Mouse (Mus musculus) erythroblast, adult 5-6 weeks (primary cell): ENCODE data around the gene Gm128. TPM values are rescaled to one million over a fixed set of nuclear protein-coding genes. Genes with fewer than 3 reads are reported as not detected.

Experiments used
- ATAC-seq: replicated peaks from 2 replicates; pipeline ENCODE4 v1.8.0; 2016; ENCODE audit warnings: moderate number of reproducible peaks, mild to moderate bottlenecking, moderate TSS enrichment, inconsistent platforms; ENCODE audit not compliant: poor library complexity, low FRiP score, severe bottlenecking
- total RNA-seq, 2 experiments: library from RNA; stranded (forward) in 1 of 2; stranded (reverse) in 1 of 2; fragments of 150-400 nt in 1 of 2; fragments of 200-764, 138-1000 nt in 1 of 2; gene quantifications; 2 replicates each; pipeline versions ENCODE4 v1.2.3 to v1.2.4; 2015 to 2017; ENCODE audit warnings: low replicate concordance in 2 of 2

Gene Gm128
- total RNA-seq, 2 experiments from 2014 or later: not detected

DNA sequence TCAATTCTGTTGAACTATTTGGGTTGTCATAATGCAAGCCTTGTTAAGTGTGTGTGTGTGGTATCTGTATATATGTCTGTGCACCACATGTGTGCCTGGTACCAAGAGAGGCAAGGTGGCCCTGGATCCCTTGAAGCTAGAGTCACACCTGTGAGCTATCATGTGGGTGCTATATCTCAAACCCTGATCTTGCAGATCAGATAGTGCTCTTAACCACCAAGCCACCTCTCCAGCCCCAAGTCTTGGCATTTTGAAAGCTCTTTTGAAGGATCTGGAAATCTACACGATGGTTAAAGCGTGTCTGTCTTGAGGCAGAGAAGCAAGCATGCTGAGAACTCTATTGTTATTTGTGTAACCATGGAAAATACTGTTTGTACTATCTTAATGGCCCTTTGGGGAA lies 30.8 kb downstream of the Gm128 start:
- ATAC-seq: no peak

DNA sequence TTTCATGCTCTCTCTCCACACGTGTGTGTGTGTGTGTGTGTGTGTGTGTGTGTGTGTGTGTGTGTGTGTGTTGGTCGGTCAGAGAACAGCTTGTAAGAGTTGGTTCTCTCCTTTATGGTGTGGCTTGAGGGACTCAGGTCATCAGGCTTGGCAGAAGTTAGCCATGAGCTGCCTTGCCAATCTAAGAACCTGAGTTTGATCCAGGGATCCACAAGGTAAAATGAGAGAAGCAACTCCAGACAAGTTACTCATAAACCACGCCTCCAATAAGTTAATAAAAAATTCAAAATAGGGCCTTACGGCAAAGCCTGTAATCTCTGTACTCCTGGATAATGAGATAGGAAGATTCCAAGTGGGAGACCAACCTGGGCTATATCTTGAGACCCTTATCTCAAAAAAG lies 33.1 kb downstream of the Gm128 start:
- no peak for ATAC-seq

DNA sequence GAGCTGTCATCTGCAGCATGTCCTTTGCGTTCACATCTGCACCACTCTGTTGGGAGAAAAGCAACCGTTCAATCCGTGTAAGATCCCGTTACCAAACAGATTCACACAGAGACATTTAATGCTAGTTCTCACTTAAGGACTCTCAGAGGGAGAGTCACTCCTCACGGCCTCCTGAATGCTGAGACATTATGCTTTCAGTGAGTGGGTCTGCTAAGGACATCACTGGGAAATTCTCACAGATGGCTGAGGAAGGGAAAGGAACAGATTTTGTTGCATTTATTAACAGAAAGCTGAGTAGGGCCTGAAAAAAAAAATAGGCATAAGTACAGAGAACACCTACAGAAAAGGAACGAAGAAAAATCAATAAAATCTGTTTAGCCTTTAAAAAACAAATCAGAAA lies 37.5 kb downstream of the Gm128 start:
- ATAC-seq: no peak

GRCm38 (mm10) chr3:95200562-95200961 lies 40.8 kb downstream of the Gm128 start:
- ATAC-seq: no peak

DNA sequence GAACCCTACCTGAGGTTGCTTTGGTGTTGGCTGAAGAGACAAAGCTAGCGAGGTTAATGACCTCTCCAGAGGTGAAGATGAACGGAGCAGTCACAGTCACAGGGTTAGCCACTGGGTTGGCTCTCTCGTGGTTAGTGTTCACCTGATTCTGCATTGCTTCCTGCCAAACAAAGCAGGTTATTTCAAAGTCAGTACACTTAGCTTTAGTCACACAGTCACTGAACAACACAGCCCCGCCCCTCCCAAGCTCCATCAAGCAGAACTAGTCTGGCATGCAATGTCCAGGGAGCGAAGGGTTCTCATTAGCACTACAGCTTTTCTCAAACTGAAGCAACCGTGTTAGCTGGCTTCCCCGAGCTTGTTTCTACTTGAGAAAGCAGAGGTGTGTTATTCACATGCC lies 41.3 kb downstream of the Gm128 start:
- ATAC-seq: no peak

DNA sequence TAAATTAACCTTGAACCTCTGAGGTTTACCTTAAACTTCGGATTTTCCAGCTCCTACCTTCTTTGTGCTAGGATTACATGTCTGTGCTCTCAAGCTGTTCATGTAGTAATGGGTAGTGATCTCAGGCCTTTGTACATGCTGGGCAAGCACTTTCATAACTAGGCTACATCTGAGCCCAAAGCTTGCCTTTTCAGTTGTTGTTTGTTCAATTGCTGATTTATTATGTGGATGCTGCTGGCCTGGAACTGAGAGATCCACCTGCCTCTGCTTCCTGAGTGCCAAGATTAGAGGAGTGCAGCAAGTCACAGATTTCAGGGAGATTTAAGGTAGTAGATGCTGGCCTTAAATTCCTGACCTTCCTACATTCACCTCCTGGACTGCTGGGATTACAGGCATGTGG lies 42.3 kb downstream of the Gm128 start:
- no peak for ATAC-seq

DNA sequence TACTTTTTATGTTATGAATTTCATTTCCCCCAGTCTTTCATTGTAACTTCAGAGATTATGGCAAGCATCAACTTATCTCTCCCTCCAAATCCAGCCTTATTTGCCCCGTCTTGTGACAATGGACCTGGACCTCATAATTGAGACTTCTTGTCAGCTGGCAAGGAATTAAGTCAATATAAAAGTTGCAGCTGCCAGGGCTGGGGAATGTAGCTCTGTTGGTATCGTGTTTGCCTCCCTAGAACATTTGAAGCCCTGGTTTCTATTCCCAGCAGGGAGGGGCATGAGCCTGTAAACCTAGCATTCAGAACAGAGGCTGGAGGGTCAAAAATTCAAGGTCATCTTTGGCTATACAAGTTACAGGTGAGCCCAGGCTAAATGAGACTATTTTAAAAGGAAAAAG lies 45.6 kb downstream of the Gm128 start:
- ATAC-seq: no peak

DNA sequence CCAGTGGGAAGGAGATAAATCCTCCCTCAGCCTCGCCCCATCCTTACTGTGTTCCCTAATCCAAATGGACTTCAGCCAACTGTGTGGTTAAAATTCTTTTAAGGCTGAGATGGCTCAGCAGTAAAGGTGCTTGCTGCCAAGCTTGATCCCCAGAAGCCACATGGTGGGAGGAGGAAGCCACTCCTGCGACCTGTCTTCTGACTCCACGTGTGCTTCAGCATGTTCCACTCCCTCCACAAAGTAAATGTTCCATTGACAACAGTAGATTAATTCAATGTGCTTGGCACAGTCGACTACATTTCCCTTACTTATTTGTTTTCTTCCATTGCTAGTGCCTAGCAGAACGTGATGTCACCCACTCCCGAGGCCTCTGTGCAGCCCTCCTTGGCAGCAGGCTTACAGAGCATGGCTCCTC lies 46.7 kb downstream of the Gm128 start:
- ATAC-seq: no peak

Other genes starting within 250 kb of the Gm128 start
- gene Zfp687, start 226.2 kb downstream of the Gm128 start, total RNA-seq (2015; ENCODE audit: low replicate concordance): 5.9 and 6.5 TPM in 2 replicates
- 4.3 and 6.4 TPM in 2 replicates for gene Zfp687, start 226.2 kb downstream of the Gm128 start, total RNA-seq (2017; ENCODE audit: low replicate concordance)
- 76.9 and 89.3 TPM in 2 replicates for gene Psmd4, start 199.0 kb downstream of the Gm128 start, total RNA-seq (2015; ENCODE audit: low replicate concordance)
- gene Psmd4, start 199.0 kb downstream of the Gm128 start, total RNA-seq (2017; ENCODE audit: low replicate concordance): 102 and 150 TPM in 2 replicates
- gene Pip5k1a, start 134.7 kb downstream of the Gm128 start, total RNA-seq (2015; ENCODE audit: low replicate concordance): 31.5 and 42.4 TPM in 2 replicates
- gene Pip5k1a, start 134.7 kb downstream of the Gm128 start, total RNA-seq (2017; ENCODE audit: low replicate concordance): 71.0 and 81.5 TPM in 2 replicates
- 8.5 and 19.4 TPM in 2 replicates for gene Vps72, start 130.6 kb downstream of the Gm128 start, total RNA-seq (2015; ENCODE audit: low replicate concordance)
- gene Vps72, start 130.6 kb downstream of the Gm128 start, total RNA-seq (2017; ENCODE audit: low replicate concordance): 14.6 and 18.8 TPM in 2 replicates
- not detected in 2 replicates for gene Tmod4, start 117.1 kb downstream of the Gm128 start, total RNA-seq (2015; ENCODE audit: low replicate concordance)
- gene Tmod4, start 117.1 kb downstream of the Gm128 start, total RNA-seq (2017; ENCODE audit: low replicate concordance): 0.17 and 3.3 TPM in 2 replicates
- gene Scnm1, start 107.6 kb downstream of the Gm128 start, total RNA-seq (2015; ENCODE audit: low replicate concordance): 36.4 and 39.0 TPM in 2 replicates
- 38.9 and 39.8 TPM in 2 replicates for gene Scnm1, start 107.6 kb downstream of the Gm128 start, total RNA-seq (2017; ENCODE audit: low replicate concordance)
- gene Lysmd1, start 107.5 kb downstream of the Gm128 start, total RNA-seq (2015; ENCODE audit: low replicate concordance): 7.7 and 12.1 TPM in 2 replicates
- 11.7 and 13.7 TPM in 2 replicates for gene Lysmd1, start 107.5 kb downstream of the Gm128 start, total RNA-seq (2017; ENCODE audit: low replicate concordance)
- gene Tnfaip8l2, start 99.2 kb downstream of the Gm128 start, total RNA-seq (2015; ENCODE audit: low replicate concordance): 10.2 and 17.1 TPM in 2 replicates
- gene Tnfaip8l2, start 99.2 kb downstream of the Gm128 start, total RNA-seq (2017; ENCODE audit: low replicate concordance): 6.0 and 12.4 TPM in 2 replicates
- gene Sema6c, start 81.1 kb downstream of the Gm128 start, total RNA-seq (2015; ENCODE audit: low replicate concordance): not detected in 2 replicates
- not detected in 2 replicates for gene Sema6c, start 81.1 kb downstream of the Gm128 start, total RNA-seq (2017; ENCODE audit: low replicate concordance)
- 12.5 and 16.1 TPM in 2 replicates for gene Gabpb2, start 23.7 kb downstream of the Gm128 start, total RNA-seq (2015; ENCODE audit: low replicate concordance)
- 38.1 and 40.8 TPM in 2 replicates for gene Gabpb2, start 23.7 kb downstream of the Gm128 start, total RNA-seq (2017; ENCODE audit: low replicate concordance)
- gene Cdc42se1, start 12.9 kb downstream of the Gm128 start, total RNA-seq (2015; ENCODE audit: low replicate concordance): 35.9 and 53.4 TPM in 2 replicates
- 12.8 and 21.5 TPM in 2 replicates for gene Cdc42se1, start 12.9 kb downstream of the Gm128 start, total RNA-seq (2017; ENCODE audit: low replicate concordance)
- gene Mllt11, start 9.4 kb downstream of the Gm128 start, total RNA-seq (2015; ENCODE audit: low replicate concordance): 3.1 TPM in 1 of 2 replicates, not detected in the other
- 0.14 TPM in 1 of 2 replicates, not detected in the other for gene Mllt11, start 9.4 kb downstream of the Gm128 start, total RNA-seq (2017; ENCODE audit: low replicate concordance)
- gene Bnipl, start 9.6 kb upstream of the Gm128 start, total RNA-seq (2015; ENCODE audit: low replicate concordance): not detected in 2 replicates
- gene Bnipl, start 9.6 kb upstream of the Gm128 start, total RNA-seq (2017; ENCODE audit: low replicate concordance): 0.68 TPM in 1 of 2 replicates, not detected in the other
- gene Mindy1, start 39.7 kb upstream of the Gm128 start, total RNA-seq (2015; ENCODE audit: low replicate concordance): 23.2 and 27.4 TPM in 2 replicates
- 17.7 and 28.2 TPM in 2 replicates for gene Mindy1, start 39.7 kb upstream of the Gm128 start, total RNA-seq (2017; ENCODE audit: low replicate concordance)
- gene Prune1, start 40.5 kb upstream of the Gm128 start, total RNA-seq (2015; ENCODE audit: low replicate concordance): 3.3 and 7.5 TPM in 2 replicates
- 2.6 and 4.4 TPM in 2 replicates for gene Prune1, start 40.5 kb upstream of the Gm128 start, total RNA-seq (2017; ENCODE audit: low replicate concordance)
- 2.7 and 3.3 TPM in 2 replicates for gene Anxa9, start 65.6 kb upstream of the Gm128 start, total RNA-seq (2015; ENCODE audit: low replicate concordance)
- 0.98 and 2.1 TPM in 2 replicates for gene Anxa9, start 65.6 kb upstream of the Gm128 start, total RNA-seq (2017; ENCODE audit: low replicate concordance)
- 45.1 and 45.2 TPM in 2 replicates for gene Cers2, start 73.2 kb upstream of the Gm128 start, total RNA-seq (2015; ENCODE audit: low replicate concordance)
- 26.8 and 31.9 TPM in 2 replicates for gene Cers2, start 73.2 kb upstream of the Gm128 start, total RNA-seq (2017; ENCODE audit: low replicate concordance)
- gene Setdb1, start 115.6 kb upstream of the Gm128 start, total RNA-seq (2015; ENCODE audit: low replicate concordance): 6.1 and 20.6 TPM in 2 replicates
- gene Setdb1, start 115.6 kb upstream of the Gm128 start, total RNA-seq (2017; ENCODE audit: low replicate concordance): 6.6 and 7.5 TPM in 2 replicates
- gene 4930558C23Rik, start 161.2 kb upstream of the Gm128 start, total RNA-seq (2015; ENCODE audit: low replicate concordance): not detected in 2 replicates
- not detected in 2 replicates for gene 4930558C23Rik, start 161.2 kb upstream of the Gm128 start, total RNA-seq (2017; ENCODE audit: low replicate concordance)
- 35.9 and 43.1 TPM in 2 replicates for gene Arnt, start 192.8 kb upstream of the Gm128 start, total RNA-seq (2015; ENCODE audit: low replicate concordance)
- 36.0 and 53.4 TPM in 2 replicates for gene Arnt, start 192.8 kb upstream of the Gm128 start, total RNA-seq (2017; ENCODE audit: low replicate concordance)